Mouse (Mus musculus): Measurements from ENCODE around the gene Prdm2. TPM values are rescaled to one million over a fixed set of nuclear protein-coding genes. Genes with fewer than 3 reads are reported as not detected.

Prdm2 gene
- polyA plus RNA-seq, 1 experiment from 2014 or later, result 11.3 TPM

DNA sequence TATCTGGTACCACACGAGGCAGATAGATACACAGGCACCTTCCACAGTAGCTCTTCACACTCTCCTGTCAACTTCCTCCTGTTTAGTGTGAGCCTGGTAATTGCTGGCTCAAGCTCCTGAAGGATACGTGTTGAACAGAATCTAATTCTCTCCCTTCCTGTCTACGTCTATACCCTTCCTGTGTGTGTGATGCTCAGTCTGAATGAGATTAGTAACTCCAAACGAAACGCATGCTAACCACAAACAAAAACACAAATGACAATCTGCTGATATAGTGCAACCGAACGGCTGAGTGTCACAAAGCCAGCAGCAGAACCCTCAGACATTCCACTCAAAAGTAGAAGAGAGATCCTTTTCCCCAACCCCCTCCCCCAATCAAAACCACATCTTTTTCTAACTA, 69.2 kb downstream of the Prdm2 start:
- no peak overlapping the region for H3K4me3 ChIP-seq (replicated peaks)
- H3K4me2 ChIP-seq, result no peak overlapping the region
- H3K36me3 ChIP-seq, result peaks cover 33% of the 10 kb centered on the region
- peaks cover 25% of the 10 kb centered on the region for H3K4me1 ChIP-seq
- no peaks in the 10 kb centered on the region for H3K27me3 ChIP-seq
- H3K9ac ChIP-seq, result no peak overlapping the region
- H3K9me3 ChIP-seq (replicated peaks), result no peaks in the 10 kb centered on the region
- 35% methylated on average over 7 of the region's 7 CpGs for WGBS
- no peak overlapping the region for H3K27ac ChIP-seq
- ATAC-seq (replicated peaks; ENCODE audit: low FRiP score), result no peak

DNA sequence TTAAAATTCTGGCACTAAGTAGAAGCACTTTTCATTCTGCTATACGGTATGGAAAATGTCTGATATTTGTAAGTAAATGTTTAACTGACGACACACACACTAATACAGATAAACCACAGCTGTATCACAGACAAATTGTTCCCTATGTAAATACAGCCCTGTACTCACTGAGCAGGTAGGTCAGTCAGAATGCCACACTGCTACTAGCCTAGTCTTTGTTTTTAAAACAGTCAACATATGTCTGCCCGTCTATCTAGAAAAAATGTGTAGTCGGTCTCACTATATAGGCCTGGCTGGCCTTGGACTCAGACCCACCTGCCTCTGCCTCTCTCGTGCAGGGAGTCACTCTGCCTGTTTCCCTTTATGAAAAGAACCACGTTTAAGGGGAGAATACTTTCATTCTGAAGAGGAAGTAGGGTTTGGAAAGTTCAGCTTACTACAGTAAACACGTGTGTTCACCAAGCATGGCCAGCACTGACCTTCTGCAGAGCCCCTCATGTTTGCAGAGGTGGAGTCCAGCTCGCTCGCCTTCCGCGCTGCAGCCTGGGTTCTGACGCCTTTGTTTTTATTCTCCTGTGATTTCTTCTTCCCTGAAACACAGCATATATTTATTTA, 71.0 kb downstream of the Prdm2 start:
- Histone ChIP-seq H3K36me3 (peaks cover 37% of the 10 kb centered on the region), H3K4me2 (no peak overlapping the region), H3K27ac (peak overlapping the region; percentile 48), H3K27me3 (no peaks in the 10 kb centered on the region), H3K4me1 (peaks cover 17% of the 10 kb centered on the region), H3K9ac (no peak overlapping the region), H3K9me3 (replicated peaks) (no peaks in the 10 kb centered on the region), H3K4me3 (replicated peaks) (no peak overlapping the region)
- 65% methylated on average over 12 of the region's 12 CpGs for WGBS
- ATAC-seq (replicated peaks; ENCODE audit: low FRiP score), result no peak; the same call in 1 of the 2 replicates

GRCm38 (mm10) chr4:143140940-143141339, 71.9 kb downstream of the Prdm2 start:
- no peak for ATAC-seq (replicated peaks; ENCODE audit: low FRiP score)
- Histone ChIP-seq H3K9me3 (replicated peaks) (no peaks in the 10 kb centered on the region), H3K27ac (no peak overlapping the region), H3K27me3 (no peaks in the 10 kb centered on the region), H3K4me3 (replicated peaks) (no peak overlapping the region), H3K4me2 (no peak overlapping the region), H3K9ac (no peak overlapping the region), H3K36me3 (peaks cover 44% of the 10 kb centered on the region), H3K4me1 (peaks cover 16% of the 10 kb centered on the region)
- WGBS, result 89% methylated on average over 3 of the region's 3 CpGs

- no peak for ATAC-seq (replicated peaks; ENCODE audit: low FRiP score)
- 95% methylated on average over 7 of the region's 7 CpGs for WGBS
- Histone ChIP-seq H3K4me1 (no peaks in the 10 kb centered on the region), H3K27ac (no peak overlapping the region), H3K27me3 (no peaks in the 10 kb centered on the region), H3K4me2 (no peak overlapping the region), H3K9me3 (replicated peaks) (no peaks in the 10 kb centered on the region), H3K9ac (no peak overlapping the region), H3K4me3 (replicated peaks) (no peak overlapping the region), H3K36me3 (peaks cover 92% of the 10 kb centered on the region)
Measured at GRCm38 (mm10) chr4:143132433-143132832, 80.4 kb downstream of the Prdm2 start.

- H3K9me3 ChIP-seq (replicated peaks), result no peaks in the 10 kb centered on the region
- no peak for ATAC-seq (replicated peaks; ENCODE audit: low FRiP score)
- no peaks in the 10 kb centered on the region for H3K27me3 ChIP-seq
- H3K4me3 ChIP-seq (replicated peaks), result no peak overlapping the region
- 0 out of 2 replicates have a peak, but pooled peaks cover 5% of the 10 kb centered on the region for H3K4me1 ChIP-seq
- WGBS, result 87% methylated on average over 5 of the region's 5 CpGs
- H3K9ac ChIP-seq, result no peak overlapping the region
- H3K36me3 ChIP-seq, result peaks cover 92% of the 10 kb centered on the region
- H3K27ac ChIP-seq, result no peak overlapping the region
- no peak overlapping the region for H3K4me2 ChIP-seq
Measured at GRCm38 (mm10) chr4:143130441-143130840, 82.4 kb downstream of the Prdm2 start.

DNA sequence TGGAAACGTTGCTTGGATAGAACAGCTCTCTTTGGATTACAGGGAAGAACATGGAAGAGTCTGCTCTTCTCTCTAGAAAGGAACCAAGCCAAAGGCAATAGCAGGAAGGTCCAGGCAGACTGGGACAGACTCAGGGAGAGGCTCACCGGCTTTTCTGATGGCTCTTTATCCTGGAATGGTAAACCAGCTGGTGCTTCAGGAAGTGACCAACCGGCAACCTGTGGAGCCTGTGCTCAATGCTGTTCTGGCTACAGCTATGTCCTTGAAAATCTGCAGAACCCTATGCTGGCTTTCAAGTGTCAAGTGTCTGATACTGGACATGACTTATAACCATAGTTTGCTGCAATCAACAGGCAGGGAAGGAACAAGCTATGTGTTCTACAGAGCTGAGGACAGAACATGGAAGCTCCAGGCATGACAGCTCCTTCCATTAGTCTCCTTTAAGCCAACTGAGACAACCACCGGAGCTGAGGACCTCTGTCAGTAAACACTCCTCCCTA, 83.5 kb downstream of the Prdm2 start:
- ATAC-seq (replicated peaks; ENCODE audit: low FRiP score), result no peak
- no peaks in the 10 kb centered on the region for H3K9me3 ChIP-seq (replicated peaks)
- H3K36me3 ChIP-seq, result peaks cover 81% of the 10 kb centered on the region
- H3K4me2 ChIP-seq, result no peak overlapping the region
- H3K9ac ChIP-seq, result no peak overlapping the region
- 91% methylated on average over 4 of the region's 4 CpGs for WGBS
- H3K4me3 ChIP-seq (replicated peaks), result no peak overlapping the region
- H3K27me3 ChIP-seq, result no peaks in the 10 kb centered on the region
- H3K4me1 ChIP-seq, result 0 out of 2 replicates have a peak, but pooled peaks cover 5% of the 10 kb centered on the region
- H3K27ac ChIP-seq, result no peak overlapping the region

DNA sequence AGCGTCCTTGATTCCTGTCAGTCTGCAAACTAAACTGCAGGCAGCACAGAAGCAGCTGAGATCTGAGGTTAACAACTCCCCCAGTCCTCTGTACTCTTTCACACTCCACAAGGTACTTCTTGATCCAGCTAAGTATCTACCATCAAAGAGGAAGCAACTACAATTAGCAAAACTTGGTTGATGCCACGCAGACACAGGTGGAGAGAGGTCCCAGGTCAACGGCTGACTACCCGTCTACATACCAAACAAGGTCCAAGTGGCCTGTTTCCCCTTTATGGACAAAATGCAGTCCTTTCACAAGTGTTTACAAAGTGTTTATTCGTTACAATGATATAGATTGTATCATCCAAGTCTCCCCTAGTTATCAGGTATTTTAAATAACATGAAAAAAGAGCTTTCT, 85.6 kb downstream of the Prdm2 start:
- WGBS, result 71% methylated on average over 5 of the region's 5 CpGs
- no peak overlapping the region for H3K27ac ChIP-seq
- no peak overlapping the region for H3K9ac ChIP-seq

DNA sequence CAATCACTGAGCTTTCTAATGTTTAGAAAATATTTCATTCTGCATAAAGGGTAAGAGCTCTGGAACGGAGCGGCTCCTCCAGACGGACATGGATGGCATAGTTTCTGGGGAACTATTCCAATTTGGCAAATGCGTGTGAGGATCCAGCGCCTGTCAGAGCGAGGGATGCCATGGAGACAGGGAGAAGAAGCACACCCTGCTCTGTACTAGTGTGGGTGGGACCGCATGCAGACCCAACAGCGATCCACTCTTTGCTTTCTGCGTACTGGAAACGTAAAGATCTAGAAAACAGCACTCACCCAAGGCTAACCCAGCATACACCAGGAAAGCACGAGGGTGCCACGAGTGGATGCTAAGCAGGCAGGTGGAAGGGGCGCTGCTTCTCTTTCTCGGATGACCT, 86.3 kb downstream of the Prdm2 start:
- Histone ChIP-seq H3K36me3 (peaks cover 56% of the 10 kb centered on the region), H3K4me2 (no peak overlapping the region), H3K27me3 (no peaks in the 10 kb centered on the region), H3K9ac (no peak overlapping the region), H3K4me3 (replicated peaks) (no peak overlapping the region), H3K4me1 (0 out of 2 replicates have a peak, but pooled peaks cover 5% of the 10 kb centered on the region), H3K27ac (no peak overlapping the region), H3K9me3 (replicated peaks) (no peaks in the 10 kb centered on the region)
- 92% methylated on average over 14 of the region's 14 CpGs for WGBS
- no peak for ATAC-seq (replicated peaks; ENCODE audit: low FRiP score)

More for the DNA sequence above, 85.6 kb downstream of the Prdm2 start:
- H3K4me1 ChIP-seq, result 0 out of 2 replicates have a peak, but pooled peaks cover 5% of the 10 kb centered on the region
- H3K4me2 ChIP-seq, result no peak overlapping the region
- H3K4me3 ChIP-seq (replicated peaks), result no peak overlapping the region
- peaks cover 63% of the 10 kb centered on the region for H3K36me3 ChIP-seq
- no peak for ATAC-seq (replicated peaks; ENCODE audit: low FRiP score)
- H3K27me3 ChIP-seq, result no peaks in the 10 kb centered on the region
- H3K9me3 ChIP-seq (replicated peaks), result no peaks in the 10 kb centered on the region

DNA sequence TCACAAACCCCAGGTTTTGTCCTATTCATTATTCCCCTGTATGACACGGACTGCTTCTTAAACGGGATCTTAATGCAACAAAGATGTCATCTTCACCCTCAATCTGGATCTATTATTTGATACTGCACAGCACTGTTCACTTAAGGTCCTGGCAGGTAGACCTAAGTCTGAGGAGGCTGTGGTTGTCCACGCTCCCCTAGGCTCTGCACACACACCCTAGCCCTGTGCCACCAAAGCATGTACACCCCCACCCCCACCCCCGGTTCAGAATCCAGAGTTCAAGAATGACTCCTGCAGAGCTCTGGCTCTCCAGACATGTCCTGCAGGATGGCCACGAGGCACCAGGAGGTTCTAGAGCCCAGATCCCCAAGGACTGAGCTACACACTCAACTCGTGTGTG, 87.5 kb downstream of the Prdm2 start:
- 0 out of 2 replicates have a peak, but pooled peaks cover 5% of the 10 kb centered on the region for H3K4me1 ChIP-seq
- H3K9ac ChIP-seq, result no peak overlapping the region
- no peaks in the 10 kb centered on the region for H3K27me3 ChIP-seq
- peaks cover 45% of the 10 kb centered on the region for H3K36me3 ChIP-seq
- no peak overlapping the region for H3K4me2 ChIP-seq
- no peaks in the 10 kb centered on the region for H3K9me3 ChIP-seq (replicated peaks)
- ATAC-seq (replicated peaks; ENCODE audit: low FRiP score), result no peak
- no peak overlapping the region for H3K27ac ChIP-seq
- WGBS, result 85% methylated on average over 6 of the region's 6 CpGs
- no peak overlapping the region for H3K4me3 ChIP-seq (replicated peaks)

GRCm38 (mm10) chr4:143123043-143123442, 89.8 kb downstream of the Prdm2 start:
- ATAC-seq (replicated peaks; ENCODE audit: low FRiP score), result no peak
- H3K4me2 ChIP-seq, result no peak overlapping the region
- H3K27me3 ChIP-seq, result no peaks in the 10 kb centered on the region
- peaks cover 26% of the 10 kb centered on the region for H3K4me1 ChIP-seq
- no peak overlapping the region for H3K4me3 ChIP-seq (replicated peaks)
- 76% methylated on average over 10 of the region's 10 CpGs for WGBS
- H3K27ac ChIP-seq, result no peak overlapping the region
- H3K36me3 ChIP-seq, result peaks cover 28% of the 10 kb centered on the region
- H3K9me3 ChIP-seq (replicated peaks), result no peaks in the 10 kb centered on the region
- no peak overlapping the region for H3K9ac ChIP-seq

DNA sequence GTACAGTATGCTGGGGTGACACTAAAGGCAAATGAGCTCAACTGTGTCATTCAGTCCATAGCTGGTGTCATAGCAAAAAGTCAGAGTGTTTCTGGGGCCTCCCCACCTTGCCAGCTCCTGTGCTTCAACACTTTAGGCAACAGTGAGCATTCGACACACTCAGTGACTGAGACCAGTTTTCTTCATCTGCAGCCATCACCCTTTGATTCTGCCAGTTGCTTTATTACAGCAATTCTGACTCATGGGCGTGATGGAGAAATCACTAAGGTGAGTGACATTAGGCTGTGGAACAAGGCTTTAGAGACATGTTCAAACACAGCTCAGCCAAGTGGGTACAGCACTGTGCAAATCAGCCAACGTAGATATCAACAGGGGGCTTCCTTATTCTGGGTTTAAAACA, 91.6 kb downstream of the Prdm2 start:
- WGBS, result 81% methylated on average over 3 of the region's 3 CpGs
- H3K4me2 ChIP-seq, result no peak overlapping the region

DNA sequence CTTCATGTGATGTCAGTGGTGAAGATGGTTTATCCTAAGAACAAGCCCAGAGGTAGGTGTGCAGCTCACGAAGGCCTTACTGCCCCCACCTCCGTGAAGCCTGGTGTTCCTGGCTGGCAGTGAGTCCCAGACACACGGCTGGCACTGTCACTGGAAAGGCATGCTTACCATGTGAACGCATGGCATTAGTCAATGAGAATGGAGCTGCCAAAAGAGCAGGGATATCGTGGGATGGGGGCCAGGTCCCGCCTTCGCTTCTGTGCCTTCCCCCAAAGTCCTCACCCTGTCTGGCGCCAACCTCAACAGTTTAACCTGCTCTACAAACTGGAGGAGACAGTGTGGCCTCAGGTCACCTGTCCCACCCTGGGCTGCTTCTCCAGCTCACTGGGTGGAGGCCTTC, 92.8 kb downstream of the Prdm2 start:
- Histone ChIP-seq H3K4me3 (replicated peaks) (no peak overlapping the region), H3K36me3 (peaks cover 9% of the 10 kb centered on the region; the same call in 1 of the 2 replicates), H3K27me3 (no peaks in the 10 kb centered on the region), H3K27ac (no peak overlapping the region), H3K4me1 (peaks cover 35% of the 10 kb centered on the region), H3K9ac (no peak overlapping the region), H3K4me2 (no peak overlapping the region), H3K9me3 (replicated peaks) (no peaks in the 10 kb centered on the region)
- 92% methylated on average over 8 of the region's 8 CpGs for WGBS
- no peak for ATAC-seq (replicated peaks; ENCODE audit: low FRiP score)

More for the DNA sequence above, 91.6 kb downstream of the Prdm2 start:
- no peak for ATAC-seq (replicated peaks; ENCODE audit: low FRiP score)
- H3K9me3 ChIP-seq (replicated peaks), result no peaks in the 10 kb centered on the region
- peaks cover 15% of the 10 kb centered on the region for H3K36me3 ChIP-seq
- no peak overlapping the region for H3K4me3 ChIP-seq (replicated peaks)
- H3K27me3 ChIP-seq, result no peaks in the 10 kb centered on the region
- H3K9ac ChIP-seq, result no peak overlapping the region
- H3K4me1 ChIP-seq, result peaks cover 28% of the 10 kb centered on the region
- H3K27ac ChIP-seq, result no peak overlapping the region

DNA sequence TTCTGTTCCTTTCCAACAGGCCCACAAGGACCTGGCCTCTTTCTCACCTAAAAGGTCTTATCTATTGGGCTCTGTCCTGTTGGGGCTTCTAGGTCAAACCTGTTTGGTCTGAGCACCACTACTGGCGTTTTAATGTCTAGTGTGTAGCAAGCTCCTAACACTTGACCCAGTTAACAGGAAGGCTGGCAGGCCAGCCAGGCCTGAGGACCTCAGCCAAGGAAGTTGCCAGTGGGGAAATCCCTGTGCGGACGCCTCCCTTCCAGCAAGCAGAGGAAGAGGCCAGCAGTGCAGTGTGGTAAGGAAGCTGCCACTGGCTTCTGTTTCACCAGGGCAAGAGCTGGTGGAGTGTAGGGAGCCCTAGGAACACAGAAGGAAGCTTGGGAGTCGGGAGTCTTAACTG, 94.0 kb downstream of the Prdm2 start:
- ATAC-seq (replicated peaks; ENCODE audit: low FRiP score), result no peak
- WGBS, result 54% methylated on average over 4 of the region's 4 CpGs

More for the DNA sequence above, 94.0 kb downstream of the Prdm2 start:
- H3K4me3 ChIP-seq (replicated peaks), result no peak overlapping the region
- H3K27me3 ChIP-seq, result no peaks in the 10 kb centered on the region
- H3K27ac ChIP-seq, result peak overlapping the region; percentile 48
- no peak overlapping the region for H3K4me2 ChIP-seq
- peaks cover 42% of the 10 kb centered on the region for H3K4me1 ChIP-seq
- H3K36me3 ChIP-seq, result peaks cover 9% of the 10 kb centered on the region; the same call in 1 of the 2 replicates
- H3K9ac ChIP-seq, result no peak overlapping the region
- no peaks in the 10 kb centered on the region for H3K9me3 ChIP-seq (replicated peaks)

Measured in kidney, embryonic 15.5 days (tissue).